Mouse (Mus musculus): ENCODE data around the gene Olfr1414.
"Not testable (repeated sequence)": the region's sequence is repeated elsewhere in the genome, so short reads cannot be mapped to it uniquely, and the experiment has no call there.

Olfr1414 gene

DNA sequence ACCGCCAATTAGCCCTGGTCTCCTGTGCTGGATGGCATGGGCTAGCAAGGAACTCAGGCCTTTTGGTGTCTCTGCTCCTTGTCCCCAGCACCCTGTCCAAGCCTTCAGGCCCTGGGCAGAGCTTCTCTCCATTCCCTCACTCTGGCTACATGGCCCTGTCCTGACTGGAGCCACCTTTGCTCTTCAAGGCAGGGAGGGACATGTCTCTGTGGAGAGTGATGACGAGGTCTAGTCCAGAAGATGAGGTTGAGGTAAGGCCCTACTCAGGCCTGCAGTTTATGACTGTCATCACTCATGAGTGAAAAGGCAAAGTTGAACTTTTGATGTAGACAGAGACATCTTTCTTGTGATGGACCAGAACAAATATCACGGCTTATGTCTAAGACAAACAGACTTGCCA is at the start of gene Olfr1414:
Gene Olfr1414 (minus strand): TSS at position 101 of the 400 bp plus-strand sequence.
- DNase-seq (ENCODE audit: low read depth, low spot score) = no peak

DNA sequence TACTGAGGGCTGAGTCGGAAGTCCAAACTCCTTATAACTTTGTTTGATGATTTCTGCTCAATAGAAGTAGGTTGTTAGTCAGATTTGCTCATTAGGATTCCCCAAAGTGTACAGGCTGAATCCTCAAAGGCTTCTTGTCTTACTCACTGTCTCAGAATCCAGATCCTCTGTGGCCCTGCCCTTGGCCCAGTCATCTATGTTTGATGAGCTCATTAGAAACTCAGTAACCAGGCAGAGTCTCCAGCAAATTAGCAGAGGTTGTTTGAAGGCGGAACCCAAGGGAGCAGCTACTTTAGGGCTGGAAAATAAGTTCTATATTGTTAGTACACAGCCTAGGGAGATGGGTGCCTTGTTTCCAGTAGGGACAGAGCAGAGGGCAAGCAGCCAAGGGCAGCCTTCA is 27.5 kb upstream of the Olfr1414 start:
- no peak for DNase-seq (ENCODE audit: low read depth, low spot score)

DNA sequence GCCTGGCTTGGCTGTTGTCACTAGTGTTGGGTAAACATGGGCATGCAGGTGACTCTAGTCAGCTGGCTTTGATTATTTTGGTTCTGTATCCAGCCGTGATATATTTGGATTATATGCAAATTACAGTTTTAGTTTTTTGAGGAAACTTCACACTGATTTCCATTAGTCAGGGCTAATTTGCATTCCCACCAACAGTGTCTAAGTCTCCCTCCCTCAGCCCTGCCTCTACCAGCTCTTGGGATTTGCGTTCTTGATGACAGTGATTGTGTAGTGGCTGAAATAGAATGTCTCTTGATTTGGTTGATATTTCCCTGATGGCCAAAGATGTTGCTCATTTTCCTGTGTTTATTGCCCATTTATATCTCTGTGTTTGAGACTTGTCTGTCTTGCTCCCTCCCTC is 20.6 kb upstream of the Olfr1414 start:
- no peak for DNase-seq (ENCODE audit: low read depth, low spot score)

DNA sequence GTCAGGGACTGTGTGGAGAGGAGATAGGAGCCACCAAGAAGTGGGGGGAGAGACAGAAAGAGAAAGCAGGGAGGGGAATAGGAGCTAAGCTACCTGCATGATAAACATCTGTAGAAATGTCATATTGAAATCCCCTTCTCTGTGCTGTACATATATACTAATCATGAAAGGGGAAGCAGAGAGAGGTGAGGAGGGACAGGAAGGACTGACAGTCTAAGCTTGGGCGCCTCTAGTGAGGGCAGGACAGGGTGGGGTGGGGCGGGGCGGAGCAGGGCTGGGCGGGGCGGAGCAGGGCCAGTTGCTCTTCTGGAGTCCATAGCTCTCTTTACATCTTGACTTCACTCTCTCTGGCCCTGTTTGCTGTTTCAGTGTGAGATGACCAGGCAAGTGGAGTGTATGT is 18.5 kb upstream of the Olfr1414 start:
- DNase-seq (ENCODE audit: low read depth, low spot score) = no peak

DNA sequence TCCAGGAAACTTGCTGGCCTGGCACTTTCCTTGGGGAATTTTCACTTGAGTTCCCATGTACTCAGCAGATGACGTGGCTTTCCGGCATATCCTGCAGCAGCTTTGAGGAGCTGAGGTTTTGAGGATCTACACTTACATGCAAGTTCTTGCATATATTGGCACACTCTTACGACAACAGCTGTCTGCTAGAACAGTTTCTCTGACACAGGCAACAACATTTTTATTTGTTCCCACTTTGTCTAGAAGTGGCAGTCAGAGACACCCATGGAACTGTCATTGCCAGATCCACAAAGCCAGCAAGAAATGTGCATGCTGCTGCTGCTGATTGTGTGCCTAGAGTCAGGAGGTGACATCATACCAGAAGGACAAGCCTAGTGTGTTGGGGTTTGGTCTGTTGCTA is 5.3 kb upstream of the Olfr1414 start:
- DNase-seq (ENCODE audit: low read depth, low spot score) = no peak

DNA sequence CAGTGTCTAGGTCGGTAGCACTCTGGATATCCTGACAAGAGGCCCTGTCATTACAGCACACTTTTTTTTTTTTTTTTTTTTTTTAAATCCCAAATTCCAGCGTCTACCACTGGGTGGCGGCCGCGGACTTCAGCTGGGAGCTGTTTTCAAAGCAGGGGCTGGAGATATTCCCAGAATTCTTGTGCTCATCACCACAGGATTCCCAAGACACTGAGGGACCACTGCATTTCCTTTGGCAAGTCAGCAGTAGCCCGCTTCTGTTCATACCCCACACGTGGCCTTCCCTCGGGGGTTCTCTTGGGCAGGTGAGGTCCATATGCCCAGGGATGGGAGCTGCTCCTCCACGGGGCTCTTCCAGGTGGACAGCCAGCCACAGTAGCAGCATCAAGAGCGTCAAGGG is 2.9 kb upstream of the Olfr1414 start:
- DNase-seq (ENCODE audit: low read depth, low spot score) = peak; percentile 21

DNA sequence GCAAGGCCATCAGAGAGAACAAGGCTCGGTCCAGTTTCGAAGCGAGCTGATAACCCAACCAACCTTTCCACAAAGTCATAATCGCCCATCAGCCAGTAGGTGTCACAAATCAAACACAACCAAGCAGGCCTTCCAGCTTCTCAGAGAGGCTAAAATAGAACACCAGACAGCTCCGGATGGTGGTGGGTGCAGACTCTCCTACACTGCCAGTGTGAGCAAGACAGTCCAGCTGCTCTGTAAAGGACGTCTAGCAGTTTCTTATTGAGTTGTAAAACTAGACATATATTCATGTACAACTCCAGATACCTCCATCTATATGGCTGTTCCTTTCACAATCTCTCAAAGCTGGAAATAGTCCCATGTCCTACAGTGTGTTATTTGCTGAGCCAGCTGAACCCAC is 585 bp upstream of the Olfr1414 start:
- DNase-seq (ENCODE audit: low read depth, low spot score) = no peak

DNA sequence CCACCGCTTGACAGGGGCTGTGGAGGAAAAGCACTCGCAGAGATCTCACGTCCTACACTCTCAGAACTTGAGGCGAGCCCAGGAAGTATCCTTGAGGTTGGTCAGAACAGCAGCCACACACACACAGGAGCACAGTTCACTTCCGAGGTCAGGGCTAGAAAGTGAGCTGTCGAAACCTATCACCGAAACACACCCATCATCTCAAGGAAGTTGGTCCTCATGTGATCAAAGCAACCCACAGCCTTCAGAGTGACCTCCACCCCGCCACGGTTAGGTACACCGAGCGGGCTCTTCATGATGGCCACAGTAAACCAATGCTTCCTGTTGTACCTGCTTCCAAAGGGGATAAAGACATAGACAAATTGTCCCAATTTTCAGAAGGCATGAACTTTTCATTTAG is 3.1 kb downstream of the Olfr1414 start:
- no peak for DNase-seq (ENCODE audit: low read depth, low spot score)

DNA sequence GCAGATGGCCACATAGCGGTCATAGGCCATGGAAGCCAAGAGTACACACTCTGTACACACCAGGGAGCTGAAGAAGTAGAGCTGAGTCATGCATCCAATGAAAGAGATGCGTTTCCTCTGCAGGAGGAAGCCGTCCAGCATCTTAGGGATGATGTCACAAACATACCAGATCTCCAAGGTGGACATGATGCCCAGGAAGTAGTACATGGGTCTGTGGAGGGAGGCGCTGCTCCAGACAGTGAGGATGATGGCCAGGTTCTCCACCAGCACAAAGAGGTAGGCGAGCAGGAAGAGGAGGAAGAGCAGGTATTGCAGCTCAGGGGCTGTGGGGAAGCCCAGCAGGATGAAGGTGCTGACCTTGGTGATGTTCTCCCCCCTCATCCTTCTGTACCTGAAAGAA is 6.8 kb downstream of the Olfr1414 start:
- DNase-seq (ENCODE audit: low read depth, low spot score) = not testable (repeated sequence)

DNA sequence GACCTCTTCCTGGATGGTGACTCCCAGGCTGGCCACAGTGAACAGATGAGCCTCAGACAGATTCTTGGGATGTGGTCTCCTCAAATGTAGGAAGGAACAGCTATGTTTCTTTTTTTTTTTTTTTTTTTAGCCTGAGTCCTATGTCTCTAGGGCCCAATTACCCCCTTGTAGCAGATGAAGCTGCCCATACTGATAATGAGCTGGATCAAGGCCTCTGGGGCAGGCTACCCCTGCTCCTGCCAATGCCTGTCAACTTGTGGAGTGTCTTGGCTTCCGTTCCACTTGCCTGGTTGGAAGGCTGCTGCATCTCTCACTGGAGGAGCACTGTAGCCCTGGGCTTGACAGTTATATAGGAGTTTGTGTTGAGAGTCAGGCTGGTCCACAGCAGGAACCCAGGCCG is 22.5 kb downstream of the Olfr1414 start, which contains the start of gene Olfr1415:
Gene Olfr1415 (minus strand): TSS at position 101 of the 400 bp plus-strand sequence.
- no peak for DNase-seq (ENCODE audit: low read depth, low spot score)

DNA sequence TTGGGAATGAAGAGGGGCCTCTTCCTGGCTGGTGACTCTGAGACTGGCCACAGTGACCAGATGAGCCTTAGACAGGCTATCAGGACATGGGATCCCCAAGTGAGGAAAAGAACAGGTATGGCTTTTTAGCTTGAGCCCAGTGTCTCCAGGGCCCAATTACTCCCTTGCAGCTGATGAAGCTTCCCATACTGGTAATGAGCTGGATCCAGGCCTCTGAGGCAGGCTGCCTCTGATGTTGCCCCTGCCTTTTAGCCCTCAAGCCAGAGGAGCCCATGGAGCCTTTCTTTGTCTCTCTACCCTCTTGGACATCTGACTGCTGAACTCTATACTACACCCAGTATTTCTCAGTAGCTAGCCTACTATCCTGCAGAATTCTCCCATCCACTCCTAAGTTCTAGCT is 33.4 kb downstream of the Olfr1414 start, which contains the start of gene Olfr1416:
Gene Olfr1416 (minus strand): TSS at position 101 of the 400 bp plus-strand sequence.
- no peak for DNase-seq (ENCODE audit: low read depth, low spot score)

DNA sequence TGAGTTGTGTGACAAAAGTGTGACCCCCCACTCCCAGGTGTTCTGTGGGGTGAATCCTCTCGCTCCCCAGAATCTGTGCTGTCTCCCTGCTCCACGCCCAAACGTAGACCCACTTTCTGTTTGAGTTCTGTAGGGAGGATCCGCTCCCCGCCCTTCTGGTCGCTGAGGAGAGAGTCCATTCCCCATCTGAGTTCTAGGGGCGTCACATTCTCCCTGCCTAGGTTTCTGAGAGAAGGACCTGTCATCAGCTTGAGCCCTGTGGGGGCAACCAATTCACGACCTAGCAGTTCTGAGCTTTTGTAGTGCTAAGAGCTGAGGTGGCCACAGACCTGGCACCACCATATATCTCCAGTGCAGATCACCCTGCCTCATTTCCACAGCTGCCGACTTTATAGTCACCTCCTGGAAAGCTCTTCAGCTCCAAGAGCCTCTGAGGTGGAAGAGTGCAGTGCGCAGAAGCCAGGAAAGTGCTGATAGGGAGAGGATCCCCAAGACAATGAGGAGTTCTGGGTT is 44.3 kb downstream of the Olfr1414 start:
- no peak for DNase-seq (ENCODE audit: low read depth, low spot score)

DNA sequence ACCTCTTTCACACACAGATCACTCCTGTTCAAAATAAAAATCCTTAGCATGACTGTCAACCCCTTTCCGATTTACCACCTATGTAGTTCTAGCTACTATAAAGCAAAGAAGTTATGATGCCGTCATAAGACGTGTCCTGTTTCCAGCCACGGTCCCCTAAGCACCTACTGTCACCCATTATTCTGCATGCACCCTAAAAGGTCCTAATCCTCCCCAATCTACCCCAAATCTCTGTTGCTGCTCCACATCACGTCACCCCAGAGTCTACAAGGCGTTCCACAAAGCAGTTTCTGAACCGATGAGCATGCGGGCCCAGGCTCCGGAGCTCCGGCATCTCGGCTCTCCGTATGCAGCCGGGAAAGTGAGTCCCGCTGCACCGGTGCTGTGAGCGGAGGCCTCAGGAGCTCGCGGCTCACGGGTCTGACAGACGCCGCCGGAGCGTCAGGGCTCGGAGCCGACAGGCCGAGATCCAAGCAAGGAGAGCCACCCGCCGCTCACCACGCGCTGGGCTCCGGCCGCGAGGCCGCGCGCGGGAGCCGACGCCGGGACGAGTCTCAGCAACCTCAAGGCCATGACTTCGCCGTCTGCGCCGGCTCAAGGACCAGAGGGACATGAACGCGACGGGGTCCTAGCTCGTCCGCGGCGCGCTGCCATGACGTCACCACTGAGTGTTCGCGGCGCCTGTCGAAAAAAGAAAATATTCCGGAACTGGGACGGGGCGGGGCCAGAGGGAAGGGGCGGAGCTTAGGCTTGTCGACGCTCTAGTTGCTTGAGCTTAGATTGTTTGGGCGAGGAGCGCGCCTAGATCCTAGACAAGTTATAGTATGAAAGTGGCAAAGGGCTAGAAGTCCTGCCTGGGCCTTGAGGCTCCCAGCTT is 45.1 kb downstream of the Olfr1414 start, which contains the start of gene Ndufa10:
Gene Ndufa10 (minus strand): TSS at position 696 of the 877 bp plus-strand sequence.
- DNase-seq (ENCODE audit: low read depth, low spot score) = peak; percentile 95

DNA sequence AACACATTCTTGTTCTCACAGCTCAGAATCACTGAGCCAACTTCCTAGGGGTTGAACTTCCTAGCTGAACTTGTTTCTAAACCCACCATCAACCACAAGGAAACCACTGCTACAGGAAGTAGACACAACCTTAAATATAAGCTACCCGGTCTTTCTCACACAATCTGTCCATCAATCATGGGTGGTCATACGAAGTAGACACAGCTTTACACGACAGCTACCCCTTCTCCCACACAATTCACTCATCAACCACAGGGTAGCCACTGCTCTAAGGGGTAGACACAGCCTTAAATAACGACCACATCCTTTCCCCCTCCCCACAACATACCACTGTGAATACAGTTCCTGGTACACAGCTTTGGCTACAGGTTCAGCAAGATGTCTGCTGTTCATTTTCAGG is 49.6 kb downstream of the Olfr1414 start:
- DNase-seq (ENCODE audit: low read depth, low spot score) = no peak

DNA sequence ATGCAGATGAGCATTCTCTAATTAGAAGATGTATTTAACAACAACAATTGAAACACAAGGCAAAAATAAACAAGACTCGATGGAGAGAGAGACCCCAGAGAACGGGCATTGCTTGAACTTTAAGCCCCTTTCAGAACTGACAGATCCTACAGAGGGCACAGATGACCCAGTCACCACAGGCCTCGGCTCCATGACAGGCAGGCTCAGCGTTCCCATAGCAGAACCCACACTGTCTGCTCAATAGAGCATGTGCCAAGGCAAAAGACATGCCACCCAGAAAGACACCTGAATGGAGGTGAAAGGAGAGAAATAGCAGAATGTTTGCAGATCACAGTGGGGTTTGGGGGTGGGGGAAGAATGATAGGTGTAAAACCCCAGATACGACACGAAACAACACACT is 60.0 kb downstream of the Olfr1414 start:
- DNase-seq (ENCODE audit: low read depth, low spot score) = no peak

DNA sequence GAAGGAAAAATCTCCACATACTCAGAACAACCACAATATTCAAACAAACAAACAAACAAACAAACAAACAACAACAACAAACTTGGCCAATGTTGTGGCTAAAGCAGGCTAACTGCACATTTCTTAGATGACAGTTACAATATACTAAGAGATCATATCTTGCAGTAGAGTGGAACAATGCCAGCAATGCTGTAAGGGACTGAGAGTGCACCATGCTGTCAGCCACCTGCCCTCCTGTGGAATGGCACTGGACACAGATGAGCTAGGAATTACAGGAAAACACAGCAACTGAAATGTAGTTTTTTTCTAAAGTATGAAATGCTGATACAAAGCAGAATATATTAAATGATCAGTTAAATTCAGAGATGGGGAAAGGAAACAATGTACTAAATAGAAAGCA is 60.7 kb downstream of the Olfr1414 start:
- DNase-seq (ENCODE audit: low read depth, low spot score) = no peak

Data from skeletal muscle tissue, adult 2 months (tissue).